In genomic region chr7:132670863-132671165, GRCm38 (mm10) we compare ENCODE assay signal across 11 mouse cellular contexts.
A peak's percentile ranks its signal among the peaks of the same experiment; 100 is the strongest.
DNase-seq lines count a peak whose midpoint lies in the region; ATAC-seq and TF ChIP-seq lines count a peak whose summit lies in the region.
"Had no signal": no experiment of that assay in that cellular context is flagged by ENCODE, and none has a peak within 500 bp of the region (broad histone marks: within the 10 kb centered on the region; RNA-seq: fewer than 3 reads in every experiment).

No protein-coding gene starts in this region.

- H3K27me3 ChIP-seq in liver, postnatal 0 days (ENCODE audit: insufficient read depth, low read length): no peaks in the 10 kb centered on the region
- H3K27me3 ChIP-seq: embryonic facial prominence, embryonic 12.5 days; megakaryocyte, embryonic 14.5 days; neural tube, embryonic 12.5 days had no signal

- peak; percentile 56 for ATAC-seq in liver, postnatal 0 days

- H3K4me3 ChIP-seq in liver, postnatal 0 days (ENCODE audit: low read depth, low read length): no peak overlapping the region
- H3K4me3 ChIP-seq: embryonic facial prominence, embryonic 12.5 days; megakaryocyte, embryonic 14.5 days; neural tube, embryonic 12.5 days had no signal

- H3K9me3 ChIP-seq in liver, postnatal 0 days (ENCODE audit: low read length): no peaks in the 10 kb centered on the region
- H3K9me3 ChIP-seq: embryonic facial prominence, embryonic 12.5 days; megakaryocyte, embryonic 14.5 days; neural tube, embryonic 12.5 days had no signal

- no peak for TF ChIP-seq CTCF in liver, postnatal 0 days (IDR thresholded peaks at IDR 0.05; ENCODE audit: low read depth)

- H3K27ac ChIP-seq in liver, postnatal 0 days (ENCODE audit: low read depth): no peak overlapping the region
- H3K27ac ChIP-seq: embryonic facial prominence, embryonic 12.5 days; neural tube, embryonic 12.5 days had no signal

- no peak for TF ChIP-seq EP300 in liver, postnatal 0 days (IDR thresholded peaks at IDR 0.05; ENCODE audit: low read depth)

- H3K4me2 ChIP-seq in liver, postnatal 0 days (ENCODE audit: low read depth, low read length): no peak overlapping the region
- H3K4me2 ChIP-seq: embryonic facial prominence, embryonic 12.5 days; neural tube, embryonic 12.5 days had no signal

- no peaks in the 10 kb centered on the region for H3K36me3 ChIP-seq in liver, postnatal 0 days (replicated peaks; ENCODE audit: insufficient read depth, low read length)
- H3K36me3 ChIP-seq: embryonic facial prominence, embryonic 12.5 days; neural tube, embryonic 12.5 days had no signal

- H3K4me1 ChIP-seq in liver, postnatal 0 days (ENCODE audit: insufficient read depth): peaks cover 10% of the 10 kb centered on the region
- H3K4me1 ChIP-seq: embryonic facial prominence, embryonic 12.5 days had no signal

- DNase-seq in adrenal gland, adult 2 months: peak; percentile 58
- no peak for DNase-seq in adrenal gland, adult 8-10 months
- DNase-seq in urinary bladder, postnatal 25 days (ENCODE audit: low spot score): peak; percentile 48
- DNase-seq in urinary bladder, adult 2 months (ENCODE audit: low spot score): no peak
- no peak for DNase-seq in liver, postnatal 0 days
- peak; percentile 55 to 68 for DNase-seq in urinary bladder, postnatal 36 days (ENCODE audit: low spot score in 2 of 2)
- DNase-seq in left cerebral cortex, adult 9 months (ENCODE audit: low spot score in 2 of 2): no peak
- DNase-seq in layer of hippocampus, adult 11-12 months (ENCODE audit: low spot score): no peak

- 82% methylated on average over 3 of the region's 3 CpGs for WGBS in liver, postnatal 0 days (ENCODE audit: insufficient replicate concordance)

- no peak overlapping the region for H3K9ac ChIP-seq in liver, postnatal 0 days (replicated peaks)
- H3K9ac ChIP-seq: embryonic facial prominence, embryonic 12.5 days; neural tube, embryonic 12.5 days had no signal

Comparison
In these comparisons a context has a peak if more than half of its experiments do, and no peak if none do; other contexts are left out.
1. DNase-seq: peak in adrenal gland, adult 2 months (single experiment), urinary bladder, postnatal 25 days (single experiment) and urinary bladder, postnatal 36 days (2 of 2); none in adrenal gland, adult 8-10 months (single experiment), urinary bladder, adult 2 months (single experiment), liver, postnatal 0 days (single experiment), left cerebral cortex, adult 9 months (0 of 2) and layer of hippocampus, adult 11-12 months (single experiment).